Mouse (Mus musculus): ENCODE measurements around the gene Dnajb6. TPM values are rescaled to one million over a fixed set of nuclear protein-coding genes. Genes with fewer than 3 reads are reported as not detected.
"Not testable (repeated sequence)": the region's sequence is repeated elsewhere in the genome, so short reads cannot be mapped to it uniquely, and the experiment has no call there.

Dnajb6 gene
- total and polyA plus RNA-seq, 3 experiments = 61.1 to 196 (median 140) TPM

DNA sequence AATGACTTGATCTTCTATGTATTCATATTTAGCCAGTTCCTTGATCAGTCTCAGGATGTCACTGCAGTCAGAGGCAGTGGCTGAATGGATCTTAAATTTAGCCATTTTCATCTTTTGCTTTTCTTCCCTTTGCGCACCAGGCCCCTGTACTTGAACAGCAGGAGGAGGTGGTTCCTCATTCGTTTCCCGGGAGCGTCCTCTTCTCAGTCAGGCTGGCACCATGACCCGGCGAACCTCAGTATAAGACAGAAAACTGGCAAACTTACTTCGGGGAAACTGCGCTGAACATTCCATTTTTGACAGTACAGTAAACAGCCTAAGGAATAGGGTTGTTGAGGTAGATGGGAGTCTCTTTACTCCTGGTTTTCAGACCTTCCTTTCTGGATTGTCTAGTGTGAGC is 59.4 kb downstream of the Dnajb6 start:
- H3K9me3 ChIP-seq (replicated peaks; ENCODE audit: low read length); H3K9ac ChIP-seq (ENCODE audit: insufficient read depth, low read depth); in situ Hi-C loops (cut with MboI; ENCODE audit: low pct_ligation_motif_present, low pct_unique_long_range_greater_than_20kb, low sequenced_read_pairs); H3K4me1 ChIP-seq (ENCODE audit: control insufficient read depth in 1 of 2, insufficient read depth in 2 of 2); H3K27ac ChIP-seq (ENCODE audit: insufficient read depth, low read depth); H3K79me2 ChIP-seq (replicated peaks; ENCODE audit: control insufficient read depth, extremely low read depth, insufficient read depth, poor library complexity, severe bottlenecking); H3K27me3 ChIP-seq (replicated peaks); H3K4me2 ChIP-seq (ENCODE audit: insufficient read depth, low read depth, poor library complexity, severe bottlenecking); DNase-seq (ENCODE audit: extremely low read depth); H3K4me3 ChIP-seq (replicated peaks in 1 of 3; ENCODE audit: low read depth in 2 of 3, low read length in 2 of 3, poor library complexity in 1 of 3); dilution Hi-C loops (cut with MboI; ENCODE audit: extremely low pct_ligation_motif_present, extremely low pct_unique_long_range_greater_than_20kb, low sequenced_read_pairs): not testable (repeated sequence)
- peaks cover 0 to 21% of the 10 kb centered on the region in 2 experiments for H3K36me3 ChIP-seq (replicated peaks in 1 of 2; ENCODE audit: control insufficient read depth in 1 of 2, insufficient read depth in 1 of 2, low read length in 1 of 2)

DNA sequence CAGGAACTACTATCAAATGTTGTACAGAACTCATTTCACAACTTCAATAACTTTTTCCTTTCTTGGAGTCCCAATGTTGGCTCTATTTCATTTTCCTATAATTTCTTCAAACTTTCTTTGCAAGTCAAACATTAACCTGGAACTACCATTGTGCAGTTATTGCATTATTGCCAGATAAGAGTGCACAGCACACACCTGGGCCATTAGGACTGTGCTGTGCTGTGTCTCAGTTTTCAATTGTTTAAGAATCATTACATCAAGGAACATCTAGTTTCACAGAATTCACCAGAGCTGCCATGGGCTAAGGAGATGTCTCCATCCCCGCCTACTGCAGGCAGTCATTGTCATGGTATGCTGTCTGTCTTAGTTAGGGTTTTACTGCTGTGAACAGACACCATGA is 73.5 kb downstream of the Dnajb6 start:
- Histone ChIP-seq H3K4me2 (ENCODE audit: insufficient read depth, low read depth, poor library complexity, severe bottlenecking) (no peak overlapping the region), H3K27me3 (replicated peaks) (no peaks in the 10 kb centered on the region), H3K4me1 (ENCODE audit: control insufficient read depth in 1 of 2, insufficient read depth in 2 of 2) (peaks cover 0 to 2% of the 10 kb centered on the region in 2 experiments; a peak in 1 of 4 replicates), H3K27ac (ENCODE audit: insufficient read depth, low read depth) (no peak overlapping the region), H3K9ac (ENCODE audit: insufficient read depth, low read depth) (no peak overlapping the region), H3K4me3 (replicated peaks in 1 of 3; ENCODE audit: low read depth in 2 of 3, low read length in 2 of 3, poor library complexity in 1 of 3) (no peak overlapping the region), H3K79me2 (replicated peaks; ENCODE audit: control insufficient read depth, extremely low read depth, insufficient read depth, poor library complexity, severe bottlenecking) (no peaks in the 10 kb centered on the region), H3K9me3 (replicated peaks; ENCODE audit: low read length) (no peaks in the 10 kb centered on the region), H3K36me3 (replicated peaks in 1 of 2; ENCODE audit: control insufficient read depth in 1 of 2, insufficient read depth in 1 of 2, low read length in 1 of 2) (no peaks in the 10 kb centered on the region)
- TF ChIP-seq RCOR1 (conservative IDR thresholded peaks at IDR 0.05; ENCODE audit: low read depth, low read length) = no peak
- TF ChIP-seq USF1 (IDR thresholded peaks at IDR 0.05; ENCODE audit: low read depth, low read length) = no peak
- no peak for TF ChIP-seq IRF4 (IDR thresholded peaks at IDR 0.05; ENCODE audit: low read depth, low read length)
- TF ChIP-seq E2F4 (IDR thresholded peaks at IDR 0.05; ENCODE audit: insufficient replicate concordance, low read depth, low read length) = no peak
- TF ChIP-seq EP300 (IDR thresholded peaks at IDR 0.05; ENCODE audit: low read length) = no peak
- TF ChIP-seq BHLHE40 (IDR thresholded peaks at IDR 0.05; ENCODE audit: low read depth, low read length) = no peak
- no peak for TF ChIP-seq RAD21 (IDR thresholded peaks at IDR 0.05; ENCODE audit: low read depth, low read length)
- TF ChIP-seq POLR2AphosphoS2 (IDR thresholded peaks at IDR 0.05; ENCODE audit: low read depth, low read length) = no peak
- TF ChIP-seq CHD2 (IDR thresholded peaks at IDR 0.05; ENCODE audit: low read length) = no peak
- TF ChIP-seq ZNF384 (IDR thresholded peaks at IDR 0.05; ENCODE audit: low read depth, low read length) = no peak
- no peak for DNase-seq (ENCODE audit: extremely low read depth)
- dilution Hi-C loops (cut with MboI; ENCODE audit: extremely low pct_ligation_motif_present, extremely low pct_unique_long_range_greater_than_20kb, low sequenced_read_pairs) (no loop called here), in situ Hi-C loops (cut with MboI; ENCODE audit: low pct_ligation_motif_present, low pct_unique_long_range_greater_than_20kb, low sequenced_read_pairs) (loop anchor here (25.0 kb wide), 1 partner anchor 278 kb away; no protein-coding TSS in a partner anchor)

DNA sequence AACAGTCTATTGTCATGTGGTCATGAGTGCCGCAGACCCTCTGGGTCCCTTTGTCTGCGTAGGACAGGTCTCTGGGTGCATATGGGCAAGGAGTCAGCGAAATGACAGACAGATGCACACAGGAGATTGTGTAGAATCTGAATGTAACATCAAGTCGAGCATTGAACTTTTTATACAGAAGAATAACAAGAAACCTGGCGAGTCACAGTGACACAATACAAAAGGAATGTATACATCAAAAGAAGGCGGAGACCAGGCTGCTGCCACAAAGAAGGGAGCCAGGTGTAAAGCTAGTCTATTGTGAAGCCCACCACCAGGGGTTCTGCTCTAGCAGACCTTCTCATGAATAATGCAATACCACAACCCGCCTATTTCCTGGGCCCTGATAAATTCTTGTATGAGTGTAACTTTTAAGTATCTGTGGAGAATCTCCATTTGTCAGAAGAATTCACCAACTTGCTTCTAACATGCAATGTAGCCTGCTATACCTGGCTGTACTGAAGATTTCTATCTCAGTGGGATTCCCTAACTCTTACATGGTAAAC is 76.0 kb downstream of the Dnajb6 start:
- H3K4me1 ChIP-seq (ENCODE audit: control insufficient read depth in 1 of 2, insufficient read depth in 2 of 2); H3K36me3 ChIP-seq (replicated peaks in 1 of 2; ENCODE audit: control insufficient read depth in 1 of 2, insufficient read depth in 1 of 2, low read length in 1 of 2); H3K27ac ChIP-seq (ENCODE audit: insufficient read depth, low read depth); H3K79me2 ChIP-seq (replicated peaks; ENCODE audit: control insufficient read depth, extremely low read depth, insufficient read depth, poor library complexity, severe bottlenecking); H3K27me3 ChIP-seq (replicated peaks); H3K4me2 ChIP-seq (ENCODE audit: insufficient read depth, low read depth, poor library complexity, severe bottlenecking); H3K9ac ChIP-seq (ENCODE audit: insufficient read depth, low read depth); DNase-seq (ENCODE audit: extremely low read depth); H3K4me3 ChIP-seq (replicated peaks in 1 of 3; ENCODE audit: low read depth in 2 of 3, low read length in 2 of 3, poor library complexity in 1 of 3); H3K9me3 ChIP-seq (replicated peaks; ENCODE audit: low read length); dilution Hi-C loops (cut with MboI; ENCODE audit: extremely low pct_ligation_motif_present, extremely low pct_unique_long_range_greater_than_20kb, low sequenced_read_pairs): not testable (repeated sequence)
- in situ Hi-C loops (cut with MboI; ENCODE audit: low pct_ligation_motif_present, low pct_unique_long_range_greater_than_20kb, low sequenced_read_pairs) = loop anchor here (25.0 kb wide), 1 partner anchor 276 kb away; no protein-coding TSS in a partner anchor

All from CH12.LX (cell line).